Mouse (Mus musculus) intestine, embryonic 16.5 days (tissue): ENCODE measurements around the gene Rhoj. TPM values are rescaled to one million over a fixed set of nuclear protein-coding genes. Genes with fewer than 3 reads are reported as not detected.
"Not testable (repeated sequence)": the region's sequence is repeated elsewhere in the genome, so short reads cannot be mapped to it uniquely, and the experiment has no call there.

Experiments used
- ATAC-seq: fragments of 200-750 bp; cut with Nextera tagmentation; 2 replicates; pipeline ENCODE4 v1.8.0; 2017; ENCODE audit warnings: moderate TSS enrichment, moderate library complexity
- H3K27ac ChIP-seq: fragments of 300-500 bp; sonication (generic); 2 replicates; pipeline ENCODE4 v1.5.1; 2014; ENCODE audit warnings: mild to moderate bottlenecking, low read length
- H3K27me3 ChIP-seq: fragments of 300-500 bp; sonication (generic); replicated peaks from 2 replicates; pipeline ENCODE4 v1.6.1; 2014; ENCODE audit warnings: low read length, control low read depth, mixed read lengths; ENCODE audit not compliant: control insufficient read depth, insufficient read depth
- H3K36me3 ChIP-seq: fragments of 300-500 bp; sonication (generic); 2 replicates; pipeline ENCODE4 v1.6.1; 2014; ENCODE audit warnings: low read length, control low read depth; ENCODE audit not compliant: control insufficient read depth, insufficient read depth
- H3K4me1 ChIP-seq: fragments of 300-500 bp; sonication (generic); 2 replicates; pipeline ENCODE4 v1.6.1; 2014; ENCODE audit warnings: low read length, control low read depth, mixed read lengths; ENCODE audit not compliant: control insufficient read depth, insufficient read depth
- H3K4me2 ChIP-seq: fragments of 300-500 bp; sonication (generic); 2 replicates; pipeline ENCODE4 v1.6.1; 2014; ENCODE audit warnings: low read depth, low read length, control low read depth
- H3K4me3 ChIP-seq: fragments of 300-500 bp; sonication (generic); 2 replicates; pipeline ENCODE4 v1.5.1; 2014; ENCODE audit warnings: mild to moderate bottlenecking, low read length
- H3K9ac ChIP-seq: fragments of 300-500 bp; sonication (generic); 2 replicates; pipeline ENCODE4 v1.6.1; 2014; ENCODE audit warnings: low read depth, low read length
- H3K9me3 ChIP-seq: fragments of 300-500 bp; sonication (generic); 2 replicates; pipeline ENCODE4 v1.6.1; 2016; ENCODE audit warnings: low read length, control low read depth; ENCODE audit not compliant: control insufficient read depth
- WGBS: fragments of 180-500 bp; shearing (Covaris S2); extraction: QIAGEN DNeasy Blood & Tissue Kit; methylation state at CpG from one replicate; pipeline ENCODE4 v1.1.7; 2014; 5-methylcytosine and 5-hydroxymethylcytosine counted together
- polyA plus RNA-seq: library from polyadenylated mRNA; unstranded; fragments of >200 nt; fragmentation: Nextera tagmentation; extraction: Ambion mirVana; gene quantifications from 2 replicates; pipeline ENCODE4 v1.2.1, GENCODE M21; 2015

The Rhoj gene
- polyA plus RNA-seq, 1 experiment from 2014 or later: 37.6 TPM

DNA sequence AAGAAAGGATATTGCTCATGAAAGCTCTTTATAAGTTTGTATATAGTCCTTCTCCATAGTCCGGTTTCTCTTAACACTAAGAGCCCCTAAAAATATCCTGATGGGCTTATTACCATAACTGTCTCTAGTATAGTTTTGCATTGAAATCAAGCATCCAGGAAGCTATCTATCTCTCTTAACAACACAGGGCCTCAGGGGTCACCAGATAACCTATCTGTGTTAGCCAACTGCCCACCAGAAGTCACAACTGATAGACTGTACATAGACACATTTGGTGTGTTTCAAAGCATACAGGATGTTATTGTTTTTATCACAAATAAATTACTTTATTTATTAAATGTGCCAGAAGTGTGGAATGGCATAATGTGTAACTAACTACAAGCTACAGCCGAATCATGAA is 21.1 kb downstream of the Rhoj start:
- no peak overlapping the region for H3K4me3 ChIP-seq
- no peaks in the 10 kb centered on the region for H3K36me3 ChIP-seq
- H3K27me3 ChIP-seq: no peaks in the 10 kb centered on the region
- H3K27ac ChIP-seq: no peak overlapping the region
- H3K9ac ChIP-seq: no peak overlapping the region
- H3K9me3 ChIP-seq: no peaks in the 10 kb centered on the region
- no peaks in the 10 kb centered on the region for H3K4me1 ChIP-seq
- ATAC-seq: no peak
- no peak overlapping the region for H3K4me2 ChIP-seq
- WGBS: 75% methylated on average over 2 of the region's 2 CpGs

DNA sequence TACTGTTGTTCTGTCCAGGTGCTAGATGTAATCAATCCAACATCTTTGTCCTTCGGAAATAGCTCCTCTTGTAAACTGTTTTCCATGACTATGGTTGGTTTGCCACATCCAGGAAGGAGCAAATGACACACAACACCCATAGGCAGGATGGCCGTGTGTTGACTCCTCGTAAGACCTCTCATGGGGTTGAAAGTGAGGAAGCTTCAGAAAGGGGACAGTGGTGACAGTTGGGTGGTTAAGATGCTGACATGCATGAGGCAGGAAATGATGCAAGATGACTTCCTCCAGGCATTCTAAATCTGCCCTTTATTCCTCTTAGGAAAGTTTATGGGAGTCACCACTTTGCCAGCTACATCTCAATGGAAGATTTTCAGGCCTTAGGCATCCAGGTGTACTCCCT is 31.8 kb downstream of the Rhoj start:
- 81% methylated on average over 3 of the region's 3 CpGs for WGBS
- Histone ChIP-seq H3K9me3 (no peaks in the 10 kb centered on the region), H3K36me3 (no peaks in the 10 kb centered on the region), H3K27ac (no peak overlapping the region), H3K4me2 (no peak overlapping the region), H3K4me3 (no peak overlapping the region), H3K27me3 (no peaks in the 10 kb centered on the region), H3K4me1 (no peaks in the 10 kb centered on the region), H3K9ac (no peak overlapping the region)
- ATAC-seq: no peak

DNA sequence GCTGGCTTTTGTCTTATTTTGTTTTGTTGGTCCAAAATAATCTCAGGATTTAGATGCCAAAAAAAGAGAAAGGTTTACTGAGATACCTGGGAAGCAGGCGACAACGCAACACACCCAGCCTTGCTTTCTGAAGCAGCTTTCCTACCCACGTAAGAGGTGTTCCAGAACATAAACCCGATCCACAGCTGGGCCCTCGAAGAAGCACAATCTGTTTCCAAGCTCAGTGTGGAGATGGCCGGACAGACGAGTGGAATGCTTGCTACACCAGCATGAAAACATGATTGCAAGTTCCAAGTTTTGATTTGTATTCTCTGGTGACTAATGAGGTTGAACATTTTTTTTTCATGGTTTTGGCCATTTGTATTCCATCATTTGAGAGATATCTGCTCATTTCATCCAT is 32.2 kb downstream of the Rhoj start:
- 86% methylated on average over 7 of the region's 7 CpGs for WGBS
- Histone ChIP-seq H3K27ac (no peak overlapping the region), H3K27me3 (no peaks in the 10 kb centered on the region), H3K36me3 (no peaks in the 10 kb centered on the region), H3K9ac (no peak overlapping the region), H3K4me3 (no peak overlapping the region), H3K9me3 (no peaks in the 10 kb centered on the region), H3K4me2 (no peak overlapping the region), H3K4me1 (no peaks in the 10 kb centered on the region)
- no peak for ATAC-seq

DNA sequence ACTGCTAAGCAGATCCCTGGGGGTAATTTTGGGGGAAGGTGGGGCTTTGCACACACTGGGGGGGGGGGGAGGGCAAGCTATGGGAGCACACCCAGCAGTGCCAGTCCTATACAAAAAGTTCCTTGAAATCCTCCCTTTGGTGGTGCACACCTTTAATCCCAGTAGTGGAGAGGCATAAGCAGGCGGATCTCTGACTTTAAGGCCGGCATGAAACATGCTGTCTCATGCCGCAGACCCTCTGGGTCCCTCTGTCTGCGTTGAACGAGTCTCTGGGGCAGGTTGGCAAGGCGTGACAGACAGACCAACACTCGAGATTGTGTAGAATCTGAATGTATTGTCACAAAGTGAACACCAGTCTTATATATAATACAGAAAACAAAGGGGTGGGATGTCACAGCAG is 40.4 kb downstream of the Rhoj start:
- WGBS: 70% methylated on average over 7 of the region's 7 CpGs
- Histone ChIP-seq H3K9ac (no peak overlapping the region), H3K27me3 (no peaks in the 10 kb centered on the region), H3K27ac (no peak overlapping the region), H3K9me3 (no peaks in the 10 kb centered on the region), H3K4me2 (no peak overlapping the region), H3K36me3 (no peaks in the 10 kb centered on the region), H3K4me1 (peaks cover 4% of the 10 kb centered on the region; the same call in 1 of the 2 replicates), H3K4me3 (no peak overlapping the region)
- ATAC-seq: no peak

DNA sequence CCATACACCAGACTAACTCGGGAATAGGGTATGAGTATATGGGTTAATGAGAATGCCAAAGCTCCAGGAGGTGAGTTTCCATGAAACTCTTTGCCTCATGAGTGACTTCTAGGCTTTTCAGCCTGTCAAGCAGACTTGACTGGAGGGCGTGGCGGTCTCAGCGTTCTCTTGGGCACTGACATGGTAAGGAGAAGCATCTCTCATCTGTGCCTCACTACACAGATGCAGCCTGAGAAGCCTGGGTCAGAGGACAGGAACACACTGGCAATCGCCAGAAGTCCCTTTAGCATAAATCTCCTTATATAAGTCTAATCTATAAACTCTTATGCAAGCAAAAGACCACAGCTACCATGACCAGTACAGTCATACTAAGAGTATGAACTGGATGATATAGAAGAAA is 41.4 kb downstream of the Rhoj start:
- WGBS: 77% methylated on average over 5 of the region's 5 CpGs
- H3K4me2 ChIP-seq, H3K4me3 ChIP-seq, H3K27ac ChIP-seq, H3K36me3 ChIP-seq, H3K4me1 ChIP-seq, ATAC-seq, H3K27me3 ChIP-seq, H3K9me3 ChIP-seq, H3K9ac ChIP-seq: not testable (repeated sequence)

DNA sequence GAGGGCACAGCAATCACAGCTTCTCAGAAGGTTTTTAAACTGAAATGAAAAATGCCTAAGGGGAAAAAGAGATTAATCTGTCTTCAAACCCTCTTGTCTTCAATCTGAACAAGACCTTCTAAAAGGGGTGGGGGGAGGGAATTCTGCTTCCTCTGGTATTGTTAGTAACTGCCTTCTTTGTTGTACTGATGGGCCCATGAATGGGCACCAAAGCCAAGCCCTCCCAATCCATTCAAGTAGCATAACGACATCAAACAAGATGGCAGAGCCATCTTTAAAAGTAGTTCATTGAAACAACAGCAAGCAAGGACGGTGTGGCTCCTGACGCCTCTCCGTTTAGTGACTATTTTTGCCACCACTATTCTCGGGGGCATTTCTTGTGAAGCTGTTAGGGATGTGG is 42.6 kb downstream of the Rhoj start:
- Histone ChIP-seq H3K27me3 (no peaks in the 10 kb centered on the region), H3K9me3 (no peaks in the 10 kb centered on the region), H3K27ac (no peak overlapping the region), H3K4me1 (peaks cover 4% of the 10 kb centered on the region; the same call in 1 of the 2 replicates), H3K4me3 (no peak overlapping the region), H3K4me2 (no peak overlapping the region), H3K9ac (no peak overlapping the region), H3K36me3 (no peaks in the 10 kb centered on the region)
- 88% methylated on average over 5 of the region's 5 CpGs for WGBS
- no peak for ATAC-seq

DNA sequence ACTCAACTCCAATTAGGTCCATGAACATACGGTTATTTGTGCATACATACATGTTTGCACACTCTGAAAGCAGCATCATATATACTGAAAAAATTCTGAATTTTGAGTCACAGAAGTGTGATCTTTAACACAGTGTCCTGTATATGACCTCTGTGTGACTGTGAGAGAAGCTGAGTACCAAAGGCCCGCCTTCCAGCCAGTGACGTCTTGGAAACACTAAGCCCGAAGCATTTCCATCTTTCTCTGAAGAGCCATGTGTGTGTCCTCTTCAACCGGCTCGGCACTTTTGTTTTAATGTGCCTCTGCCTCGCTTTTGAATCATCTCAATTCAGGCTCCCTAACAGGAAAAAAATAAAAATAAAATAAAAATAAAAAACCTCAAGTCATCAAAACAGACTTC is 43.7 kb downstream of the Rhoj start:
- Histone ChIP-seq H3K9me3 (no peaks in the 10 kb centered on the region), H3K27ac (no peak overlapping the region), H3K27me3 (no peaks in the 10 kb centered on the region), H3K36me3 (no peaks in the 10 kb centered on the region), H3K4me2 (no peak overlapping the region), H3K9ac (no peak overlapping the region), H3K4me1 (peaks cover 4% of the 10 kb centered on the region; the same call in 1 of the 2 replicates), H3K4me3 (no peak overlapping the region)
- ATAC-seq: peak; percentile 68
- WGBS: 52% methylated on average over 7 of the region's 7 CpGs

DNA sequence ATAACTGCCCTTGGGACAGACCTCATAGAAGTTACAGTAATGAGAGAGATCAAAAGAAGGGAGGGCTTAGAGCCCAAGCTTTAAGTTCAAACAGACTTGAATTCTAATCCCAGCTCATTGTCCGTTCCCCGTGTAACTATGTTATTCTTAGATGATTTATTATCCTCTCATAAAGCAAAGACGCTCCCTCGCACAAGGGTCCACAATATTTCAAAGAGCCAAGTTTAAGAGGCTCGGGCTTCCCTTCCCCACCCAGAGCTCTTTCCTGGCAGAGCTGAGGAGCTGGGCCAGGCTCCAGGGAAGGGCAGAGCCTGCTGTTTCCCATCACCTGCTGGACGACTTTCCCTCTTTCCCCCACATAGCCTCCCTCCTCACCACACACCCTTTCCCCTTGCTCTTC is 44.3 kb downstream of the Rhoj start:
- WGBS: 15% methylated on average over 6 of the region's 6 CpGs
- peak; percentile 84 for ATAC-seq

DNA sequence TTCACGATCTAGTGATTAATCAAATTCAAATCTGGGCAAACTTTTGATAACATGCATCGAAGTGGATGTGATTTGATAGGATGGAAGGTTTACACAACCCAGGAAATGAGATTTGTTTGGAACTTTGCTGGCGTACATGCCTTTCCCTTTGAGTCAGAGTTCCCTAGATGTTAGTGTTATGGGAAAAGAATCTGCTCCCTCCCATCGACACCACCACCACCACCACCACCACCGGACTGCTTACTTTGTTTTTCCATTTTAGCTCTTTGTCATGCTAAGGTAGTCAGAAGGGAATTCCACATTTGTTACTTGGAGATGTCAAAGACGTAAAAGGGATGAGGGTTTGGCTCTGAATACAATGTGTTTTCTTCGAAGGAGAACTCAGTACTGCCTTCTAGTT is 46.2 kb downstream of the Rhoj start:
- Histone ChIP-seq H3K9me3 (no peaks in the 10 kb centered on the region), H3K27ac (no peak overlapping the region), H3K9ac (no peak overlapping the region), H3K36me3 (no peaks in the 10 kb centered on the region), H3K27me3 (no peaks in the 10 kb centered on the region), H3K4me2 (no peak overlapping the region), H3K4me1 (peaks cover 4% of the 10 kb centered on the region; the same call in 1 of the 2 replicates), H3K4me3 (no peak overlapping the region)
- WGBS: 59% methylated on average over 7 of the region's 7 CpGs
- ATAC-seq: no peak

More for the DNA sequence above, 44.3 kb downstream of the Rhoj start:
- Histone ChIP-seq H3K36me3 (no peaks in the 10 kb centered on the region), H3K27me3 (no peaks in the 10 kb centered on the region), H3K4me3 (no peak overlapping the region), H3K9ac (no peak overlapping the region), H3K27ac (no peak overlapping the region; the same call in 1 of the 2 replicates), H3K4me2 (no peak overlapping the region), H3K9me3 (no peaks in the 10 kb centered on the region), H3K4me1 (peaks cover 4% of the 10 kb centered on the region; the same call in 1 of the 2 replicates)

DNA sequence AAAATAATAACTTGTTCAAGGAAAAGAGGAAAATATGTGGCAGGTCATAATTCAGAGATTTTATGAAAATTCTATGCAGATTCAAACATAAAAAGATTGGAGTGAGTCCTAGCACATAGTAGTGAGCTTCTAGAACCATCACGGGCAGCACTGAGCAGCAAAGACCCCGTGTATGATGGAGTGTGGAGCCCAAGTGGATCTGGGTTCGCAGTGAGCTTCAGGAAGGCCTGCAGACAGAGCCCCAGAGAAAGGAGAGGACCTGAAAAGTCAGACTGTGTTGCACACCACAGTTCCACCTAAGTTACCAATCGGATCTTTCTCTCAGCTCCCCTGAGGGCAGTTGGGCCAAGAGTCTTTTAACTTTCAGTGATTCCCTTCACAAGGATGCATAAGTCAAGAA is 49.7 kb downstream of the Rhoj start:
- Histone ChIP-seq H3K4me3 (no peak overlapping the region), H3K9ac (no peak overlapping the region), H3K27me3 (no peaks in the 10 kb centered on the region), H3K27ac (no peak overlapping the region), H3K36me3 (no peaks in the 10 kb centered on the region), H3K4me2 (no peak overlapping the region), H3K9me3 (no peaks in the 10 kb centered on the region), H3K4me1 (peaks cover 1% of the 10 kb centered on the region; the same call in 1 of the 2 replicates)
- WGBS: 92% methylated on average over 4 of the region's 4 CpGs
- no peak for ATAC-seq
